Mouse (Mus musculus): Measurements from ENCODE around the gene Gm11549. TPM values are rescaled to one million over a fixed set of nuclear protein-coding genes. Genes with fewer than 3 reads are reported as not detected.

Gm11549 gene
- 0.69 and 1.3 TPM in 2 replicates for total RNA-seq (2014; rRNA removed)
- 0.45 and 0.68 TPM in 2 replicates for polyA plus RNA-seq (2015; fragmentation: Nextera tagmentation; extraction: Ambion mirVana)

GRCm38 (mm10) chr3:36521073-36522060 lies at the start of gene Gm11549:
TSS of gene Gm11549 (minus strand) at chr3:36521813.
- H3K4me3 ChIP-seq (ENCODE audit: low read depth, low read length), result peak within 1 kb of the TSS; percentile 55
- no peak for TF ChIP-seq CTCF (IDR thresholded peaks at IDR 0.05; ENCODE audit: low read depth)
- WGBS, result under 1% methylated on average over 51 of the region's 51 CpGs
- H3K4me2 ChIP-seq (ENCODE audit: low read depth), result peak within 1 kb of the TSS; percentile 97
- ATAC-seq (peak; percentile 77), DNase-seq (peak; percentile 50)
- peak within 1 kb of the TSS; percentile 53 for H3K9ac ChIP-seq
- H3K4me1 ChIP-seq (ENCODE audit: insufficient read depth), result 0 out of 2 replicates have a peak, but pooled peaks cover 6% of the 10 kb centered on the region
- H3K36me3 ChIP-seq (ENCODE audit: insufficient read depth), result no peaks in the 10 kb centered on the region
- peaks cover 9% of the 10 kb centered on the region; the same call in 1 of the 2 replicates for H3K27me3 ChIP-seq (ENCODE audit: insufficient read depth, low read length)
- no peaks in the 10 kb centered on the region for H3K9me3 ChIP-seq (ENCODE audit: low read length)
- H3K27ac ChIP-seq (ENCODE audit: low read depth, low read length), result no peak within 1 kb of the TSS

GRCm38 (mm10) chr3:36569836-36570235 lies 48.2 kb upstream of the Gm11549 start:
- peaks cover 23% of the 10 kb centered on the region for H3K36me3 ChIP-seq (ENCODE audit: insufficient read depth)
- TF ChIP-seq CTCF (IDR thresholded peaks at IDR 0.05; ENCODE audit: low read depth), result no peak

GRCm38 (mm10) chr3:36563666-36564065 lies 42.1 kb upstream of the Gm11549 start:
- Histone ChIP-seq H3K4me3 (ENCODE audit: low read depth, low read length) (no peak overlapping the region), H3K4me1 (ENCODE audit: insufficient read depth) (no peaks in the 10 kb centered on the region), H3K9me3 (ENCODE audit: low read length) (no peaks in the 10 kb centered on the region), H3K4me2 (ENCODE audit: low read depth) (no peak overlapping the region), H3K36me3 (ENCODE audit: insufficient read depth) (peaks cover 70% of the 10 kb centered on the region), H3K27me3 (ENCODE audit: insufficient read depth, low read length) (no peaks in the 10 kb centered on the region), H3K9ac (no peak overlapping the region), H3K27ac (ENCODE audit: low read depth, low read length) (no peak overlapping the region)
- no peak for DNase-seq
- TF ChIP-seq CTCF (IDR thresholded peaks at IDR 0.05; ENCODE audit: low read depth), result 0 out of 2 replicates have a peak, but pooled peaks have one; percentile 5
- WGBS, result 94% methylated on average over 3 of the region's 3 CpGs
- no peak for ATAC-seq

More at GRCm38 (mm10) chr3:36569836-36570235, 48.2 kb upstream of the Gm11549 start:
- no peak overlapping the region for H3K27ac ChIP-seq (ENCODE audit: low read depth, low read length)
- WGBS, result 80% methylated on average over 5 of the region's 5 CpGs
- H3K4me1 ChIP-seq (ENCODE audit: insufficient read depth), result 0 out of 2 replicates have a peak, but pooled peaks cover 4% of the 10 kb centered on the region
- H3K4me2 ChIP-seq (ENCODE audit: low read depth), result peak overlapping the region; percentile 99; the same call in 1 of the 2 replicates
- no peaks in the 10 kb centered on the region for H3K27me3 ChIP-seq (ENCODE audit: insufficient read depth, low read length)
- no peak for ATAC-seq
- no peak overlapping the region for H3K4me3 ChIP-seq (ENCODE audit: low read depth, low read length)
- no peak for DNase-seq
- no peak overlapping the region for H3K9ac ChIP-seq
- no peaks in the 10 kb centered on the region for H3K9me3 ChIP-seq (ENCODE audit: low read length)

GRCm38 (mm10) chr3:36559606-36560005 lies 38.0 kb upstream of the Gm11549 start:
- Histone ChIP-seq H3K4me2 (ENCODE audit: low read depth) (no peak overlapping the region), H3K4me1 (ENCODE audit: insufficient read depth) (no peaks in the 10 kb centered on the region), H3K36me3 (ENCODE audit: insufficient read depth) (peaks cover 80% of the 10 kb centered on the region)

GRCm38 (mm10) chr3:36557601-36558000 lies 36.0 kb upstream of the Gm11549 start:
- no peaks in the 10 kb centered on the region for H3K9me3 ChIP-seq (ENCODE audit: low read length)
- H3K4me2 ChIP-seq (ENCODE audit: low read depth), result no peak overlapping the region
- WGBS, result 100% methylated on average over 1 of the region's 1 CpGs

More at GRCm38 (mm10) chr3:36559606-36560005, 38.0 kb upstream of the Gm11549 start:
- no peak for DNase-seq
- Histone ChIP-seq H3K9me3 (ENCODE audit: low read length) (no peaks in the 10 kb centered on the region), H3K9ac (no peak overlapping the region), H3K27me3 (ENCODE audit: insufficient read depth, low read length) (no peaks in the 10 kb centered on the region), H3K4me3 (ENCODE audit: low read depth, low read length) (no peak overlapping the region), H3K27ac (ENCODE audit: low read depth, low read length) (no peak overlapping the region)
- TF ChIP-seq CTCF (IDR thresholded peaks at IDR 0.05; ENCODE audit: low read depth), result no peak
- WGBS, result 88% methylated on average over 4 of the region's 4 CpGs
- ATAC-seq, result no peak

GRCm38 (mm10) chr3:36552406-36553047 lies 30.9 kb upstream of the Gm11549 start, which contains the start of gene Exosc9:
TSS of gene Exosc9 (plus strand) at chr3:36552606.
- TF ChIP-seq CTCF (IDR thresholded peaks at IDR 0.05; ENCODE audit: low read depth), result no peak
- no peaks in the 10 kb centered on the region for H3K9me3 ChIP-seq (ENCODE audit: low read length)
- peak; percentile 96 for DNase-seq
- peak within 1 kb of the TSS; percentile 71 for H3K9ac ChIP-seq
- under 1% methylated on average over 39 of the region's 39 CpGs for WGBS
- peaks cover 27% of the 10 kb centered on the region for H3K36me3 ChIP-seq (ENCODE audit: insufficient read depth)
- H3K4me2 ChIP-seq (ENCODE audit: low read depth), result peak within 1 kb of the TSS; percentile 75
- H3K27me3 ChIP-seq (ENCODE audit: insufficient read depth, low read length), result no peaks in the 10 kb centered on the region
- H3K27ac ChIP-seq (ENCODE audit: low read depth, low read length), result peak within 1 kb of the TSS; percentile 78
- peak; percentile 97 for ATAC-seq
- peaks cover 14% of the 10 kb centered on the region for H3K4me1 ChIP-seq (ENCODE audit: insufficient read depth)
- peak within 1 kb of the TSS; percentile 78 for H3K4me3 ChIP-seq (ENCODE audit: low read depth, low read length)

More at GRCm38 (mm10) chr3:36557601-36558000, 36.0 kb upstream of the Gm11549 start:
- peaks cover 64% of the 10 kb centered on the region for H3K36me3 ChIP-seq (ENCODE audit: insufficient read depth)
- ATAC-seq (no peak), DNase-seq (no peak)
- H3K4me3 ChIP-seq (ENCODE audit: low read depth, low read length), result no peak overlapping the region
- H3K4me1 ChIP-seq (ENCODE audit: insufficient read depth), result peaks cover 5% of the 10 kb centered on the region; the same call in 1 of the 2 replicates
- TF ChIP-seq CTCF (IDR thresholded peaks at IDR 0.05; ENCODE audit: low read depth), result no peak
- H3K27me3 ChIP-seq (ENCODE audit: insufficient read depth, low read length), result no peaks in the 10 kb centered on the region
- no peak overlapping the region for H3K27ac ChIP-seq (ENCODE audit: low read depth, low read length)
- H3K9ac ChIP-seq, result no peak overlapping the region
